Mouse (Mus musculus): Measurements from ENCODE around the gene Prr5l. TPM values are rescaled to one million over a fixed set of nuclear protein-coding genes. Genes with fewer than 3 reads are reported as not detected.

Gene Prr5l
- polyA plus RNA-seq, 1 experiment from 2014 or later, result 38.1 TPM

- 22% methylated on average over 21 of the region's 21 CpGs for WGBS
- ATAC-seq (replicated peaks; ENCODE audit: low FRiP score, low read depth) (peak; percentile 51; the same call in 1 of the 2 replicates), DNase-seq (ENCODE audit: low spot score) (peak; percentile 95)
- no peaks in the 10 kb centered on the region for H3K27me3 ChIP-seq (ENCODE audit: insufficient read depth, low read length)
- peak; percentile 94 for TF ChIP-seq CTCF (IDR thresholded peaks at IDR 0.05; ENCODE audit: low read depth)
- H3K4me3 ChIP-seq (replicated peaks; ENCODE audit: low read depth, low read length), result no peak overlapping the region
- H3K4me2 ChIP-seq (ENCODE audit: low read length), result peak overlapping the region; percentile 49
- H3K27ac ChIP-seq, result no peak overlapping the region
- no peaks in the 10 kb centered on the region for H3K4me1 ChIP-seq (replicated peaks; ENCODE audit: insufficient read depth, low read length)
- 0 out of 2 replicates have a peak overlapping the region, but pooled peaks have one; percentile 6 for H3K9ac ChIP-seq (ENCODE audit: low read depth, low read length)
- H3K9me3 ChIP-seq (replicated peaks; ENCODE audit: low read length), result no peaks in the 10 kb centered on the region
- H3K36me3 ChIP-seq (ENCODE audit: insufficient read depth, low read length), result no peaks in the 10 kb centered on the region
Measured at GRCm38 (mm10) chr2:101905534-101906378, 22.9 kb upstream of the Prr5l start.

GRCm38 (mm10) chr2:101902196-101902595, 19.4 kb upstream of the Prr5l start:
- H3K27ac ChIP-seq, result no peak overlapping the region
- 80% methylated on average over 4 of the region's 4 CpGs for WGBS
- no peaks in the 10 kb centered on the region for H3K4me1 ChIP-seq (replicated peaks; ENCODE audit: insufficient read depth, low read length)

GRCm38 (mm10) chr2:101896425-101897204, 13.8 kb upstream of the Prr5l start:
- ATAC-seq (replicated peaks; ENCODE audit: low FRiP score, low read depth) (no peak), DNase-seq (ENCODE audit: low spot score) (peak; percentile 8)
- Histone ChIP-seq H3K4me1 (replicated peaks; ENCODE audit: insufficient read depth, low read length) (no peaks in the 10 kb centered on the region), H3K4me3 (replicated peaks; ENCODE audit: low read depth, low read length) (no peak overlapping the region), H3K36me3 (ENCODE audit: insufficient read depth, low read length) (peaks cover 8% of the 10 kb centered on the region; the same call in 1 of the 2 replicates), H3K4me2 (ENCODE audit: low read length) (no peak overlapping the region), H3K27me3 (ENCODE audit: insufficient read depth, low read length) (no peaks in the 10 kb centered on the region), H3K9ac (ENCODE audit: low read depth, low read length) (no peak overlapping the region), H3K27ac (no peak overlapping the region), H3K9me3 (replicated peaks; ENCODE audit: low read length) (no peaks in the 10 kb centered on the region)
- WGBS, result 54% methylated on average over 10 of the region's 10 CpGs
- TF ChIP-seq CTCF (IDR thresholded peaks at IDR 0.05; ENCODE audit: low read depth), result no peak

More at GRCm38 (mm10) chr2:101902196-101902595, 19.4 kb upstream of the Prr5l start:
- TF ChIP-seq CTCF (IDR thresholded peaks at IDR 0.05; ENCODE audit: low read depth), result no peak
- no peaks in the 10 kb centered on the region for H3K9me3 ChIP-seq (replicated peaks; ENCODE audit: low read length)
- H3K4me3 ChIP-seq (replicated peaks; ENCODE audit: low read depth, low read length), result no peak overlapping the region
- no peak overlapping the region for H3K4me2 ChIP-seq (ENCODE audit: low read length)
- no peak for DNase-seq (ENCODE audit: low spot score)
- ATAC-seq (replicated peaks; ENCODE audit: low FRiP score, low read depth), result no peak
- H3K36me3 ChIP-seq (ENCODE audit: insufficient read depth, low read length), result peaks cover 8% of the 10 kb centered on the region; the same call in 1 of the 2 replicates
- H3K27me3 ChIP-seq (ENCODE audit: insufficient read depth, low read length), result no peaks in the 10 kb centered on the region
- H3K9ac ChIP-seq (ENCODE audit: low read depth, low read length), result no peak overlapping the region

- no peak for ATAC-seq (replicated peaks; ENCODE audit: low FRiP score, low read depth)
- no peaks in the 10 kb centered on the region for H3K4me1 ChIP-seq (replicated peaks; ENCODE audit: insufficient read depth, low read length)
- H3K4me3 ChIP-seq (replicated peaks; ENCODE audit: low read depth, low read length), result no peak overlapping the region
- no peak overlapping the region for H3K9ac ChIP-seq (ENCODE audit: low read depth, low read length)
- H3K27me3 ChIP-seq (ENCODE audit: insufficient read depth, low read length), result no peaks in the 10 kb centered on the region
- TF ChIP-seq CTCF (IDR thresholded peaks at IDR 0.05; ENCODE audit: low read depth), result no peak
- no peak overlapping the region for H3K27ac ChIP-seq
- no peak overlapping the region for H3K4me2 ChIP-seq (ENCODE audit: low read length)
- H3K9me3 ChIP-seq (replicated peaks; ENCODE audit: low read length), result no peaks in the 10 kb centered on the region
- 0 out of 2 replicates have a peak, but pooled peaks cover 3% of the 10 kb centered on the region for H3K36me3 ChIP-seq (ENCODE audit: insufficient read depth, low read length)
- WGBS, result 74% methylated on average over 3 of the region's 3 CpGs
- no peak for DNase-seq (ENCODE audit: low spot score)
Measured at GRCm38 (mm10) chr2:101894126-101894525, 11.3 kb upstream of the Prr5l start.

- no peak overlapping the region for H3K4me2 ChIP-seq (ENCODE audit: low read length)
- 28% methylated on average over 7 of the region's 7 CpGs for WGBS
- peaks cover 4% of the 10 kb centered on the region; the same call in 1 of the 2 replicates for H3K4me1 ChIP-seq (replicated peaks; ENCODE audit: insufficient read depth, low read length)
- no peaks in the 10 kb centered on the region for H3K36me3 ChIP-seq (ENCODE audit: insufficient read depth, low read length)
- no peak overlapping the region for H3K27ac ChIP-seq
- H3K9me3 ChIP-seq (replicated peaks; ENCODE audit: low read length), result no peaks in the 10 kb centered on the region
- no peak overlapping the region for H3K4me3 ChIP-seq (replicated peaks; ENCODE audit: low read depth, low read length)
- TF ChIP-seq CTCF (IDR thresholded peaks at IDR 0.05; ENCODE audit: low read depth), result no peak
- H3K27me3 ChIP-seq (ENCODE audit: insufficient read depth, low read length), result no peaks in the 10 kb centered on the region
- no peak overlapping the region for H3K9ac ChIP-seq (ENCODE audit: low read depth, low read length)
- no peak for ATAC-seq (replicated peaks; ENCODE audit: low FRiP score, low read depth)
- DNase-seq (ENCODE audit: low spot score), result no peak
Measured at GRCm38 (mm10) chr2:101891143-101891542, 8.3 kb upstream of the Prr5l start.

GRCm38 (mm10) chr2:101888886-101889285, 6.1 kb upstream of the Prr5l start:
- 80% methylated on average over 8 of the region's 8 CpGs for WGBS
- Histone ChIP-seq H3K9me3 (replicated peaks; ENCODE audit: low read length) (no peaks in the 10 kb centered on the region), H3K9ac (ENCODE audit: low read depth, low read length) (no peak overlapping the region), H3K4me2 (ENCODE audit: low read length) (no peak overlapping the region), H3K27ac (no peak overlapping the region), H3K27me3 (ENCODE audit: insufficient read depth, low read length) (no peaks in the 10 kb centered on the region), H3K36me3 (ENCODE audit: insufficient read depth, low read length) (no peaks in the 10 kb centered on the region), H3K4me3 (replicated peaks; ENCODE audit: low read depth, low read length) (no peak overlapping the region), H3K4me1 (replicated peaks; ENCODE audit: insufficient read depth, low read length) (peaks cover 4% of the 10 kb centered on the region; the same call in 1 of the 2 replicates)
- no peak for TF ChIP-seq CTCF (IDR thresholded peaks at IDR 0.05; ENCODE audit: low read depth)
- ATAC-seq (replicated peaks; ENCODE audit: low FRiP score, low read depth) (no peak), DNase-seq (ENCODE audit: low spot score) (no peak)

All from kidney, postnatal 0 days (tissue).